Mouse (Mus musculus) heart, adult 18-20 months (tissue): Measurements from ENCODE around the gene Tnni3k. TPM values are rescaled to one million over a fixed set of nuclear protein-coding genes. Genes with fewer than 3 reads are reported as not detected.

Experiments used
- DNase-seq, 2 experiments: peaks; one replicate each; pipeline ENCODE4 v3.0.0; 2021 to 2022; ENCODE audit warnings: mixed read lengths in 1 of 2
- total RNA-seq, 2 experiments: library from RNA; stranded (reverse); gene quantifications; 2 replicates each; pipeline ENCODE4 v1.2.3; 2021

Gene Tnni3k
- total RNA-seq, 2 experiments from 2014 or later, result 79.9 to 80.7 TPM

DNA sequence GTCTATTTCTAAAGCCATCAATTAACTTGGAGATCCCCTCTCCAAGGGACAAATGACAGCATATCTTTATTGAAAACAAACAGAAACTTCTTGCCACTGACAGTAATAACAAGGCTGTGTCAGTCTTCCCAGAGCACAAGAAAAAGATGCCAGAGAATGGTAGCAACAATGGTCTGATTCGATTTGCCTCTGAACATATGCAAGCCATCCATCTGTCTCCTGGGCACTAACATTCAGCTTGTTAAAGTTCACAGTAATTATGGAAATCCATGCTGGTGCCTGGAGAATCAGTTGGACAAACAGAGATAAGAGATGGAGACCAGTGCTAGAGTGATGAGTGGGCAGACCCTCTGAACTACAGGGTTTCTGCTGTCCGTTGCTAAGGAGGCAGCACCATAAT, 102.1 kb downstream of the Tnni3k start:
- no peak for DNase-seq

GRCm38 (mm10) chr3:154949551-154949950, 105.7 kb downstream of the Tnni3k start:
- no peak for DNase-seq

DNA sequence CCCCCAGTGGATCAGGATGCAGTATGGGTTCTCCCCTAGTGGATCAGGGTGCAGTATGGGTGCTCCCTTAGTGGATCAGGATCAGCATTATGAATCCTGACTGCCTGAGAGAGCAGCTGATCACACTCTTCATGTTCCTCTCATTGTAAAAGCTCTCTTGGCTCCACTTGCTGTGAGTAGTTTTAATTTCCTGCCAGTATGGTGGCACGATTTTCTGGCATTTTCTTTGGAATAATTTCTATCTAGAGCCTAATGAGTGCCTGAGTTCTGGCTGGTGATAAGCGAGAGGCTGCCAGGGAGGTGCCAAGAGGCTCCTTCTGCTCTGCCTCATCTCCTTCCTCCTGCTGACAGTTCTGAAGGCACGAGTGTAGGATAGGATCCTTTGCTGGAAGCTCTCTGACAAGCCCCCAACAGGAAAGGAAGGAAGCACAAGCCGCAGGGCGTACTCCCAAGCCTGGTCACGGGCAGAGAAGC, 109.5 kb downstream of the Tnni3k start:
- DNase-seq, result no peak

DNA sequence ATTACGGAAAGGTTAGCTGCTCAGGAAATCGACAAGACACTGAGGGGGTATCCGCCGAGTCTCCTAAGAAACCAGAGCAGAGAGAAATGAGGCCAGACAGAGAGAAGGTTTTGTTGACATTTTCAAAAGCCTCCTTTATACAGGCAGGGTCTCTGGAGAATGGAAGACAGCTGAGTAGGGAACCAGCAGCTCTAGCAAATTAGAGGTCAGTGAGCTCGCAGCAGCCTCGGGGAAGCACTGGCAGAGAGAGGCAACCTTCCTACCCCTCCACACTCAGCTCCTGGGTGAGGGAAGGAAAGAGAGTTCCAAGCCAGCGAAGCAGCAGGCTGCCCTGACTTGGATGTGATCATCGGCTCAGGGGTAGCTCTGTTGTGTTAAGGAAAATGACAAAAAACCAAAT, 127.5 kb downstream of the Tnni3k start:
- DNase-seq, result no peak

- no peak for DNase-seq
Observed at GRCm38 (mm10) chr3:154924936-154925335, 130.3 kb downstream of the Tnni3k start.

DNA sequence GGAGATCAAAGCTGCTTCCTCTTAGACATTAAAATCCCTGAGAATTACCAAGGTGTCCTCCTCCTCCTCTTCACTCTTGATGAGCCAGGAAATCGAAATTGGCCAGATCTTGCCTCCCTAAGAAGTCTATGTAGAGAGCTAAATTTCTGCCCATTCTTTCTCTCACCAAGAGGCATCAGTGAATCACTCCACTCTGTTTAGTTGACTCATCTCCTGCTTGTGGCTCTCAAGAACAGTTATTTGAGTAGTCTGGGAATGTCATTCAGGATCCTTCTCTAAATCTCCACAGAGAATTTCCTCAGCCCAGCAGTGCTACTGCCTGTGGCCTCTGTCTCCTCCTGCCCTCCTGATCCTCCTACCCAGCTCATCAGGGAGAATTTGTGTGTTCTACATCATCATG, 139.6 kb downstream of the Tnni3k start:
- DNase-seq, result no peak

- no peak for DNase-seq
Observed at GRCm38 (mm10) chr3:154913641-154914040, 141.6 kb downstream of the Tnni3k start.

GRCm38 (mm10) chr3:154896737-154897136, 158.5 kb downstream of the Tnni3k start:
- peak in 1 of 2 experiments; percentile 28 for DNase-seq

DNA sequence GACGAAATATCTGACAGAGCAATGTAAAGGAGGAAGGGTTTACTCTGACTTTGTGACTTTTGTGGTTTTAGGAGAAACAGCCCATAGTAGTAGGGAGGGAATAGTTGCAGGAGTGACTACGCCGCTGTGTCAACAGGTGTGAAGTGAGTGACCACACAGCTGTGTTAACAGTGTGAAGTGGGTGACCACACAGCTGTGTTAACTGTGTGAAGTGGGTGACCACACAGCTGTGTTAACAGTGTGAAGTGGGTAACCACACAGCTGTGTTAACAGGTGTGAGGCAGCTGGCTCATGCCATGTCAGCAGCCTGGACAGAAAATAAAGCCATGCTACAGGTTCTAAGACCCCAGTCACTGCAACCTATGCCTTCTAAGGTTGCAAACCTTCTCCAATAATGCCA, 162.0 kb downstream of the Tnni3k start:
- DNase-seq, result no peak

DNA sequence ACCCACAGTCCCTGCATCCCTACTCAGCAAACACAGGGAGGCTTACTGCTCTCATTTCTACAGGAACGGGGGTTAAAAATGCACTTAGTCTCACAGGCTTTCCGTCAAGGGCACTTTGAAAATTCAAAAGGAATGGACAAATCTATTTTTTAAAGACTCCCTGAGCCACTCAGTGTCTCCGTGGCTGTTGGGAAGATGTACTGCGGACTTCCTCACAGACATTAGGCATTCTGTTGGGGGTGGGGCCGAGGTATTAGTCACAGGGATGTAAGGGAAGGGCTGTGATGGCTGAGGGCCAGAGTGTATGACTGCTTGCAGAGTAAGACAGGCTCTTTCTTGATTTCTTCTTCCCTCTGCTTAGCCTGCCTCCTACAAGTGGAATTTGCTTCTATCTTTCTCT, 169.8 kb downstream of the Tnni3k start:
- no peak for DNase-seq

GRCm38 (mm10) chr3:154885048-154885447, 170.2 kb downstream of the Tnni3k start:
- DNase-seq, result no peak

GRCm38 (mm10) chr3:154881428-154881986, 173.7 kb downstream of the Tnni3k start:
- no peak for DNase-seq

DNA sequence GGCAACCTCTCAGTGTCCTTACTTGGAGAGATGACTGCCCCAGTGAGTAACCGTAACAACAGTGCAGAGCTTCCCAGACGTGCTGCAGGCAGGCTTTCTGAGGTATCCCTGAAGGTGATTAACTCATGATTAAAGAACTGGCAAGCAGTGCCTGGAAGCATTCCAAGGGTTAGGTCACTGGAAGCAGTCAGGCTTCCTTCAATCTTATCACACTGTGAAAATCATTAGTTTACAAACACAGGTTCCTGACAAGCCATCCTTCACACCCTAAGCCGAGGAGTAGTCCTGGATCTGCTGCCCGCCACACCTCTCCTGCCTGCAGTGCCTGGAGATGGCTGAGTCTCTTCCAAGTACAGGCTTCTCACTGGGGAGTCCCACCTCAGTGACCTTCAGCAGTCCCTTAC, 174.7 kb downstream of the Tnni3k start:
- peak; percentile 64 to 70 for DNase-seq

GRCm38 (mm10) chr3:154880108-154880507, 175.1 kb downstream of the Tnni3k start:
- DNase-seq, result no peak

DNA sequence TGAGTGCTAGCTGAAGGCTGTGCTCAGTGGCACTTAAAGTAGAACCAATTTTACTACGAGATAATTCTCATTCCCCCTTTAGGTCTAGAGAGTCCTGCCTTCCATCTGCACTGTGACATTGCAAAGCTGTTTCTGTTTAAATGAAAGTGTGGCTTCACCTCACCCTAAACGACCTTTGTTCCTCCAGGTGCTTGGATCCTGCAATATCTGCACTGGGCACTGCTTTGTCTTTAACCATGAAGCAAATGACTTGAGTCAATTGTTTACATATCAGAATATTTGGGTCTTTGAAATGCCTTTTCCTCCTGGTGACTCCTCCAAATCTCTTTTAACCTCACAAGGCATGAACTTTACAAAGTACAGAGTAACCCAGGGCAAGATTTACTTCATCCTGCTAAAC, 175.7 kb downstream of the Tnni3k start:
- DNase-seq, result no peak

DNA sequence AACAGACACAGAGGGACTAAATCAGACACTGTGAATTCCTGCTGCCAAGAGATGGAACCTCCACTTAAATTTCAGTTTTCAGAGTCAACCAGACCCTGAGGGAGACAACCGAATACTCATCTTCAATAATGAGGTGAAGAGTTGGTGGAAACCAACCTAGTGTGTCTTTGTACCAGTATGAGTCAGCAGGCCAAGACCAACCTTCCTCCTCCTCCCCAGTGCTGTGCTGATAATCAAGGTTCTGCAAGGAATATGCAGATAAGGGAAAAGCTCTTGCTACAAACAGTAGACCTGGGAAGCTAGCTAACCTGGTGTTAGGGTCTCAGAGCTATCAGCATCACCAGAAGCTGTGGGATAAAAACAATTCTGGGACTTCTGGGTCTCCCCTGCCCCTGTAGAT, 176.1 kb downstream of the Tnni3k start:
- no peak for DNase-seq

GRCm38 (mm10) chr3:154868807-154869206, 186.4 kb downstream of the Tnni3k start:
- no peak for DNase-seq

DNA sequence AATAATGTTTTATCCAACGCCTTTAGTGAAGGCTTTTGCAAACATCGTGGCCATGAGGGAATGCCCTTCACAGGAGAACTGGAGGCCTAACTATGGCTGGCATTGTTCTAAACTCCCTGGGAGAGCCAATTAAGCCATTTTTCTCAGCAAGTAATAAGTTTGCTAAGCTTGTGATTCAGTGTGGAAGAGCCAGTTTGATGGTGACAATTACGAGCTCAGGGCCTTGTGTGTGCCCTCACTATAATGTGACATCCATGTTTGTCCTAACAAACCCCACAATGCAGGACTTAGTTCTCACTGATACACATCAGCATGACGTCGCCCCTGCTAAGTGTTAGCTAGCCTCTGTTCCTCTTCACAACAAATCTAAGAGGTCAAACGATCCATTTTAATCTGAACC, 193.3 kb downstream of the Tnni3k start:
- DNase-seq, result no peak

DNA sequence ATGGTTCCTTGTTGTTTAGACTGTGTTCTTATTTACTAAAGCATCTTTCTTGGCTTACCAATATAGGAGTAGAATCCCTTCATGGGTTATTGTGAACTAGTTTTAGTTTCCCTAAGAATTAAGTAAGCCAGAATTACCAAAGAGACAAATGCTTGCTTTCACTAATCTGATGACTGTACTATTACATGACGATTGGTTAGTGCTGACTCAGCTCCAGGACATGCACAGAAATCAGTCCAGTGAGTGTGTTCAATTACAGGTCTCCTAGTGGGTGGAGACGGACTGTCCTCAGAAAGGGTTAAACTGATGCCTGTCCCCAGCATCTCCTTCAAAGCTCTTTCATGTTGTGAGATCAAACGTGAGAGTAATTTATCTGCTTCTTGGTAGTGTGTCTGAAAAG, 195.5 kb downstream of the Tnni3k start:
- DNase-seq, result no peak

- no peak for DNase-seq
Observed at GRCm38 (mm10) chr3:154853257-154853656, 201.9 kb downstream of the Tnni3k start.

- no peak for DNase-seq
Observed at GRCm38 (mm10) chr3:154852281-154852680, 202.9 kb downstream of the Tnni3k start.

GRCm38 (mm10) chr3:154842247-154842646, 213.0 kb downstream of the Tnni3k start:
- DNase-seq, result no peak

DNA sequence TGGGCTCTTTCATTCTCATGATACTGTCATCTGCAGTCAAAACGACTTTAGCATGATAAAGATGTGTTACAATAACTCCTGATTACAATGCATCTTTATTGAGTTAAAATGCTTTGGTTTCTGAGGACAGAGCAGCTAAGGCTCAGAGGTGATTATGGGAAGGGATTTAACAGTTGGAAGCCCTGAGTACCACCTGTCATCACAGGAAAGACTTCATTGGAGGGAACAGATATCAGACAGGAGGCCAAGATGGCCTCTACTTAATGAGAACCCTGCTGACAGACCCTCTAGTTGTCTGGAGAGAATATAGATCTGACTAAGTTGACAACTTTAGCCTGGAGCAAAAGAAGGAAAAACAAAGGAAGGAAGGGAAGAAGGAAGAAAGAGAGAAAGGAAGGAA, 214.1 kb downstream of the Tnni3k start:
- DNase-seq, result no peak

DNA sequence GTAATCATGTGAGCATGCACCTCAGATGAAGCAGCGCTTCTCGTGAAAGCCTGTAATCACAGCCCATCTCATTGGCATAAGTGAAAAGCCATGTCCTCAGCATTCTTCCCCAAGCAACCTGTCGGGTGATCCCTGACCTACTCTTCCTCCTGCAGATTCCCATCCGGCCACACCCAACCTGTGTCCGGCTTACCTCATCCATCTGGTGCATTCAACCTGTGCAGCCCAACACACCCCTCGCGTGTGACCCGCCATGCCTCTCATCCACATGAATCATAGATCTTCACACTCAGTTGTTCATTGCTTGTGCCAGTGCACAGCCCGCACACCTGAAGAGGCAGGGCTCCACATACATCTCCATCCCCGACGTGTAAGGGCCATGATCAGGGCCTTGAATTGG, 217.3 kb downstream of the Tnni3k start:
- no peak for DNase-seq

- peak; percentile 20 to 38 for DNase-seq
Observed at GRCm38 (mm10) chr3:154836137-154836536, 219.1 kb downstream of the Tnni3k start.
